Comparison of ENCODE assay signal across 15 mouse cellular contexts in genomic region chr2:80594215-80594918, GRCm38 (mm10). TPM values are rescaled to one million over a fixed set of nuclear protein-coding genes. Genes with fewer than 3 reads are reported as not detected.
DNase-seq lines count a peak whose midpoint lies in the region; TF ChIP-seq lines count a peak whose summit lies in the region.
"Had no signal": no experiment of that assay in that cellular context is flagged by ENCODE, and none has a peak within 500 bp of the region (broad histone marks: within the 10 kb centered on the region; RNA-seq: fewer than 3 reads in every experiment).

No protein-coding gene starts in this region.

- WGBS in olfactory bulb, adult 2 months: 55% methylated on average over 4 of the region's 4 CpGs

- peak overlapping the region; percentile 95 for H3K27ac ChIP-seq in cortical plate, adult 2 months (ENCODE audit: insufficient read depth, low read length)
- peak overlapping the region; percentile 45 for H3K27ac ChIP-seq in olfactory bulb, adult 2 months (ENCODE audit: insufficient read depth, low read depth, low read length)
- H3K27ac ChIP-seq: embryonic facial prominence, embryonic 15.5 days; hindbrain, embryonic 15.5 days; limb, embryonic 15.5 days had no signal

- no peak for TF ChIP-seq POLR2A in cortical plate, adult 2 months (IDR thresholded peaks at IDR 0.05; ENCODE audit: extremely low read depth, insufficient read depth, low read length)
- no peak for TF ChIP-seq POLR2A in olfactory bulb, adult 2 months (IDR thresholded peaks at IDR 0.05; ENCODE audit: insufficient read depth, low read depth, low read length)

- H3K4me1 ChIP-seq in cortical plate, adult 2 months (ENCODE audit: control insufficient read depth, insufficient read depth, low read length): peaks cover 11% of the 10 kb centered on the region
- peaks cover 2% of the 10 kb centered on the region; the same call in 1 of the 2 replicates for H3K4me1 ChIP-seq in olfactory bulb, adult 2 months (ENCODE audit: control insufficient read depth, insufficient read depth, low read length)
- H3K4me1 ChIP-seq: embryonic facial prominence, embryonic 15.5 days; hindbrain, embryonic 15.5 days; limb, embryonic 15.5 days had no signal

- no peak overlapping the region for H3K4me3 ChIP-seq in cortical plate, adult 2 months (ENCODE audit: insufficient read depth, low read length)
- no peak overlapping the region for H3K4me3 ChIP-seq in olfactory bulb, adult 2 months (ENCODE audit: insufficient read depth, low read depth, low read length)
- H3K4me3 ChIP-seq: embryonic facial prominence, embryonic 15.5 days; hindbrain, embryonic 15.5 days; limb, embryonic 15.5 days had no signal

- TF ChIP-seq CTCF in cortical plate, adult 2 months (IDR thresholded peaks at IDR 0.05; ENCODE audit: extremely low read depth, insufficient read depth, low read length): no peak
- no peak for TF ChIP-seq CTCF in olfactory bulb, adult 2 months (IDR thresholded peaks at IDR 0.05; ENCODE audit: insufficient read depth, low read depth, low read length)

- peak; percentile 58 to 59 for DNase-seq in frontal cortex, adult 2 months (ENCODE audit: extremely low spot score in 1 of 2, low spot score in 1 of 2)
- DNase-seq in frontal cortex, postnatal 10 days (ENCODE audit: low spot score in 2 of 2): no peak
- peak; percentile 85 for DNase-seq in layer of hippocampus, adult 9-11 months
- DNase-seq in thymus, postnatal 14 days: no peak
- DNase-seq in embryo, embryonic 11 days: no peak
- DNase-seq in cerebellum, adult 8-10 months: no peak
- DNase-seq: adrenal gland, postnatal 25 days; B cell, adult 2 months; cerebellum, adult 9-11 months; lung, postnatal 14 days had no signal

RNA-seq across cellular contexts. Expression of gene Nckap1, which starts 13.2 kb away (rescaled TPM):
- polyA plus RNA-seq in frontal cortex, adult 2 months (2012; rRNA removed): 219 and 235 TPM in 2 replicates
- polyA plus RNA-seq in cortical plate, adult 2 months (2012; rRNA removed): 237 and 249 TPM in 2 replicates
- 68.0 and 146 TPM in 2 replicates for polyA plus RNA-seq in olfactory bulb, adult 2 months (2012; ENCODE audit: insufficient read depth, insufficient read length, low replicate concordance, missing spikeins)

RNA-seq across cellular contexts. Expression of gene Dusp19, which starts 22.5 kb away (rescaled TPM):
- polyA plus RNA-seq in frontal cortex, adult 2 months (2012; rRNA removed): 14.0 and 14.4 TPM in 2 replicates
- polyA plus RNA-seq in cortical plate, adult 2 months (2012; rRNA removed): 14.2 and 16.9 TPM in 2 replicates
- not detected in 2 replicates for polyA plus RNA-seq in olfactory bulb, adult 2 months (2012; ENCODE audit: insufficient read depth, insufficient read length, low replicate concordance, missing spikeins)

RNA-seq across cellular contexts. Expression of gene Nup35, which starts 22.7 kb away (rescaled TPM):
- 22.9 and 28.2 TPM in 2 replicates for polyA plus RNA-seq in frontal cortex, adult 2 months (2012; rRNA removed)
- 20.3 and 25.6 TPM in 2 replicates for polyA plus RNA-seq in cortical plate, adult 2 months (2012; rRNA removed)
- polyA plus RNA-seq in olfactory bulb, adult 2 months (2012; ENCODE audit: insufficient read depth, insufficient read length, low replicate concordance, missing spikeins): not detected in 2 replicates

Comparison
In these comparisons a context has a peak if more than half of its experiments do, and no peak if none do; other contexts are left out.
1. DNase-seq: peak in frontal cortex, adult 2 months (2 of 2) and layer of hippocampus, adult 9-11 months (single experiment); none in frontal cortex, postnatal 10 days (0 of 2), thymus, postnatal 14 days (single experiment), embryo, embryonic 11 days (single experiment) and cerebellum, adult 8-10 months (single experiment).
2. RNA of gene Nup35, which starts 22.7 kb away (polyA plus RNA-seq): 20.3 to 25.6 TPM in cortical plate, adult 2 months and 22.9 to 28.2 TPM in frontal cortex, adult 2 months; not detected in olfactory bulb, adult 2 months; every median in the first group is over 10 times any median in the second.